9 mouse cellular contexts compared by ENCODE assay signal in the genomic region with DNA sequence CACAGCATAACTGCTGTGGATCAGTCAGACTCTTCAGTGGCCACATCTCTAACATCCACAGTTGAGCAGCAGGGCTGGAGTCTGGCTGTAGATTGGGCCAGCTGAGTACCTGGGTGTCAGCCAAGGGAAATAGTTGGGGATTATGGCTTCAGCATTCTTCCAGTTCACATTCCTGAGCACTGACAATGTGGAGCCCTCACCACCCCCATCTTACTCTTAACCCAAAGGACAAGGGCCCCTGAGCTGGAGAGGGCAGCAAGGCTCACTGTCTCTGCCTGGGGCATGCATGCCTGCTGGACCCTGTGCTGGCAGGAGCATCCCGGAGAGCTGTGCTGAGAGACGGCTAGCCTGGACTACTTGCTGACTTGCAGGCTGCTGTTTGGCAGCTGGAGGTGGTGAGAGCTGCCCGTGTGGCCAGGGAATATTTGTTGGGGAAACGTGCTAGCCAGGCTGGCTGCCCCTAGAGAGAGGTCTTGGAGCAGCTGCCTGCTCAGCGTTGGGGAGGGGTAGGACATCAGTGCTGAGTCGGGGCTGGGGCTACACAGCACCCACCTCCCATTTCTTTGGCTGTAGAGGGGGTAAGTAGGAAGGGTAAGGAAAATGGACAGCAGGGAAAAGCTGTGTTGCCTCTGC. TPM values are rescaled to one million over a fixed set of nuclear protein-coding genes. Genes with fewer than 3 reads are reported as not detected.
A peak's percentile ranks its signal among the peaks of the same experiment; 100 is the strongest.
DNase-seq lines count a peak whose midpoint lies in the region; ATAC-seq and TF ChIP-seq lines count a peak whose summit lies in the region.
"Had no signal": no experiment of that assay in that cellular context is flagged by ENCODE, and none has a peak within 500 bp of the region (broad histone marks: within the 10 kb centered on the region; RNA-seq: fewer than 3 reads in every experiment).

No protein-coding gene starts in this region.

- peak; percentile 97 for DNase-seq in 3T3-L1 (ENCODE audit: low read depth, low spot score)
- no peak for DNase-seq in G1E (ENCODE audit: low spot score)
- peak; percentile 58 for DNase-seq in heart, postnatal 0 days (ENCODE audit: low spot score)
- DNase-seq in limb, embryonic 14.5 days (ENCODE audit: low spot score): peak; percentile 80
- no peak for DNase-seq in right cerebral cortex, postnatal 10 days (ENCODE audit: low spot score in 2 of 2)
- no peak for DNase-seq in right cerebral cortex, postnatal 14 days
- DNase-seq: left cerebral cortex, postnatal 4 days; thymus, adult 18-20 months had no signal

- H3K9me3 ChIP-seq in G1E (replicated peaks): no peaks in the 10 kb centered on the region
- H3K9me3 ChIP-seq in heart, postnatal 0 days (replicated peaks; ENCODE audit: control insufficient read depth, low read length): no peaks in the 10 kb centered on the region
- no peaks in the 10 kb centered on the region for H3K9me3 ChIP-seq in limb, embryonic 14.5 days (ENCODE audit: control insufficient read depth, low read length)
- no peaks in the 10 kb centered on the region for H3K9me3 ChIP-seq in midbrain, embryonic 16.5 days (replicated peaks; ENCODE audit: control insufficient read depth, low read length, poor library complexity, severe bottlenecking)

- peaks cover 98% of the 10 kb centered on the region for H3K36me3 ChIP-seq in G1E (replicated peaks)
- H3K36me3 ChIP-seq in heart, postnatal 0 days (replicated peaks; ENCODE audit: control insufficient read depth, insufficient read depth, low read length): peaks cover 62% of the 10 kb centered on the region
- H3K36me3 ChIP-seq in limb, embryonic 14.5 days (ENCODE audit: control insufficient read depth, insufficient read depth, low read length): peaks cover 85% of the 10 kb centered on the region
- H3K36me3 ChIP-seq in midbrain, embryonic 16.5 days (ENCODE audit: control insufficient read depth, insufficient read depth, low read length): peaks cover 42% of the 10 kb centered on the region

- WGBS in heart, postnatal 0 days: 28% methylated on average over 6 of the region's 6 CpGs
- 78% methylated on average over 6 of the region's 6 CpGs for WGBS in limb, embryonic 14.5 days
- WGBS in midbrain, embryonic 16.5 days: 91% methylated on average over 6 of the region's 6 CpGs

- H3K9ac ChIP-seq in heart, postnatal 0 days (replicated peaks; ENCODE audit: low read depth, low read length): no peak overlapping the region
- H3K9ac ChIP-seq in limb, embryonic 14.5 days (ENCODE audit: low read depth, low read length, severe bottlenecking): no peak overlapping the region
- H3K9ac ChIP-seq in midbrain, embryonic 16.5 days (ENCODE audit: low read depth, low read length): no peak overlapping the region

- TF ChIP-seq CTCF in G1E (IDR thresholded peaks at IDR 0.05; ENCODE audit: low read depth, low read length): no peak
- TF ChIP-seq CTCF in heart, postnatal 0 days (IDR thresholded peaks at IDR 0.05; ENCODE audit: low read depth): no peak

- H3K27me3 ChIP-seq in G1E (ENCODE audit: insufficient read depth, low read length): no peaks in the 10 kb centered on the region
- no peaks in the 10 kb centered on the region for H3K27me3 ChIP-seq in heart, postnatal 0 days (ENCODE audit: control insufficient read depth, insufficient read depth, low read length)
- H3K27me3 ChIP-seq in limb, embryonic 14.5 days (ENCODE audit: control insufficient read depth, insufficient read depth, low read length): no peaks in the 10 kb centered on the region
- H3K27me3 ChIP-seq in midbrain, embryonic 16.5 days (ENCODE audit: control insufficient read depth, insufficient read depth, low read depth, low read length): no peaks in the 10 kb centered on the region

- H3K27ac ChIP-seq in heart, postnatal 0 days (ENCODE audit: low read depth): peak overlapping the region; percentile 72
- H3K27ac ChIP-seq in limb, embryonic 14.5 days (replicated peaks; ENCODE audit: low read depth, low read length): peak overlapping the region; percentile 33; the same call in 1 of the 2 replicates
- H3K27ac ChIP-seq in midbrain, embryonic 16.5 days (ENCODE audit: low read length): no peak overlapping the region

- no peak for TF ChIP-seq EP300 in heart, postnatal 0 days (IDR thresholded peaks at IDR 0.05; ENCODE audit: low read depth)

- no peak overlapping the region for H3K4me2 ChIP-seq in heart, postnatal 0 days (ENCODE audit: low read depth, low read length)
- no peak overlapping the region for H3K4me2 ChIP-seq in limb, embryonic 14.5 days (replicated peaks; ENCODE audit: low read depth, low read length, severe bottlenecking)
- no peak overlapping the region for H3K4me2 ChIP-seq in midbrain, embryonic 16.5 days (ENCODE audit: low read length)

- no peak for ATAC-seq in G1E (ENCODE audit: extremely low read depth, insufficient number of reproducible peaks, low FRiP score, poor library complexity, severe bottlenecking)
- ATAC-seq in heart, postnatal 0 days (ENCODE audit: insufficient read depth, low read depth): peak; percentile 52
- peak; percentile 32 for ATAC-seq in limb, embryonic 14.5 days (ENCODE audit: low FRiP score, low read depth)
- ATAC-seq in midbrain, embryonic 16.5 days: no peak

- no peak for TF ChIP-seq POLR2A in limb, embryonic 14.5 days (IDR thresholded peaks at IDR 0.05; ENCODE audit: borderline replicate concordance, extremely low read depth, insufficient read depth, insufficient read length)

- peaks cover 61% of the 10 kb centered on the region for H3K4me1 ChIP-seq in G1E (ENCODE audit: insufficient read depth, low read depth, low read length)
- H3K4me1 ChIP-seq in heart, postnatal 0 days (ENCODE audit: control insufficient read depth, insufficient read depth): peaks cover 12% of the 10 kb centered on the region
- no peaks in the 10 kb centered on the region for H3K4me1 ChIP-seq in limb, embryonic 14.5 days (ENCODE audit: control insufficient read depth, insufficient read depth, low read length)
- no peaks in the 10 kb centered on the region for H3K4me1 ChIP-seq in midbrain, embryonic 16.5 days (ENCODE audit: control insufficient read depth, insufficient read depth, low read length)

- peak overlapping the region; percentile 5; the same call in 1 of the 2 replicates for H3K4me3 ChIP-seq in G1E (ENCODE audit: low read depth, low read length)
- H3K4me3 ChIP-seq in heart, postnatal 0 days (ENCODE audit: low read depth, low read length): no peak overlapping the region
- no peak overlapping the region for H3K4me3 ChIP-seq in limb, embryonic 14.5 days (replicated peaks; ENCODE audit: low read length)
- H3K4me3 ChIP-seq in midbrain, embryonic 16.5 days (ENCODE audit: low read depth, low read length): no peak overlapping the region

RNA-seq across cellular contexts. Expression of a gene that starts 8.2 kb away (rescaled TPM):
- total RNA-seq in G1E (2014; fragmentation: Nextera tagmentation): 109 and 141 TPM in 2 replicates
- total RNA-seq in G1E (2017): 280 and 333 TPM in 2 replicates
- polyA plus RNA-seq in G1E (2012): 151 and 165 TPM in 2 replicates
- total RNA-seq in heart, postnatal 0 days (2014; rRNA removed; ENCODE audit: low replicate concordance): 172 and 264 TPM in 2 replicates
- 296 and 300 TPM in 2 replicates for polyA plus RNA-seq in heart, postnatal 0 days (2015; fragmentation: Nextera tagmentation; extraction: Ambion mirVana)
- 158 and 203 TPM in 2 replicates for polyA plus RNA-seq in limb, embryonic 14.5 days (2012; rRNA removed)
- 287 and 305 TPM in 2 replicates for polyA plus RNA-seq in limb, embryonic 14.5 days (2014; fragmentation: Nextera tagmentation; extraction: Ambion mirVana)
- 226 and 247 TPM in 2 replicates for polyA plus RNA-seq in midbrain, embryonic 16.5 days (2015; fragmentation: Nextera tagmentation; extraction: Ambion mirVana)

RNA-seq across cellular contexts. Expression of a gene that starts 8.3 kb away (rescaled TPM):
- total RNA-seq in G1E (2014; fragmentation: Nextera tagmentation) (23.6 and 24.9 TPM in 2 replicates), G1E (2017) (8.6 and 12.7 TPM in 2 replicates)
- polyA plus RNA-seq in G1E (2012): 12.1 and 13.6 TPM in 2 replicates
- total RNA-seq in heart, postnatal 0 days (2014; rRNA removed; ENCODE audit: low replicate concordance): 67.0 and 105 TPM in 2 replicates
- 37.9 and 40.8 TPM in 2 replicates for polyA plus RNA-seq in heart, postnatal 0 days (2015; fragmentation: Nextera tagmentation; extraction: Ambion mirVana)
- 143 and 172 TPM in 2 replicates for polyA plus RNA-seq in limb, embryonic 14.5 days (2012; rRNA removed)
- polyA plus RNA-seq in limb, embryonic 14.5 days (2014; fragmentation: Nextera tagmentation; extraction: Ambion mirVana): 63.3 and 74.3 TPM in 2 replicates
- 30.4 and 35.0 TPM in 2 replicates for polyA plus RNA-seq in midbrain, embryonic 16.5 days (2015; fragmentation: Nextera tagmentation; extraction: Ambion mirVana)

RNA-seq across cellular contexts. Expression of a gene that starts 20.2 kb away (rescaled TPM):
- total RNA-seq in G1E (2014; fragmentation: Nextera tagmentation): 79.8 and 99.2 TPM in 2 replicates
- 23.5 and 25.4 TPM in 2 replicates for total RNA-seq in G1E (2017)
- 135 and 138 TPM in 2 replicates for polyA plus RNA-seq in G1E (2012)
- 2.5 and 21.3 TPM in 2 replicates for total RNA-seq in heart, postnatal 0 days (2014; rRNA removed; ENCODE audit: low replicate concordance)
- 3.1 and 3.2 TPM in 2 replicates for polyA plus RNA-seq in heart, postnatal 0 days (2015; fragmentation: Nextera tagmentation; extraction: Ambion mirVana)
- polyA plus RNA-seq in limb, embryonic 14.5 days (2012; rRNA removed): 13.7 and 14.1 TPM in 2 replicates
- polyA plus RNA-seq in limb, embryonic 14.5 days (2014; fragmentation: Nextera tagmentation; extraction: Ambion mirVana): 10.6 and 10.7 TPM in 2 replicates
- polyA plus RNA-seq in midbrain, embryonic 16.5 days (2015; fragmentation: Nextera tagmentation; extraction: Ambion mirVana): 2.1 and 2.8 TPM in 2 replicates

RNA-seq across cellular contexts. Expression of a gene that starts 26.5 kb away (rescaled TPM):
- total RNA-seq in G1E (2014; fragmentation: Nextera tagmentation): 1.8 TPM in 1 of 2 replicates, not detected in the other
- 3.4 and 4.4 TPM in 2 replicates for total RNA-seq in G1E (2017)
- 2.3 and 3.7 TPM in 2 replicates for polyA plus RNA-seq in G1E (2012)
- total RNA-seq in heart, postnatal 0 days (2014; rRNA removed; ENCODE audit: low replicate concordance): 50.0 and 62.0 TPM in 2 replicates
- 29.4 and 32.6 TPM in 2 replicates for polyA plus RNA-seq in heart, postnatal 0 days (2015; fragmentation: Nextera tagmentation; extraction: Ambion mirVana)
- polyA plus RNA-seq in limb, embryonic 14.5 days (2012; rRNA removed): 24.9 and 28.1 TPM in 2 replicates
- polyA plus RNA-seq in limb, embryonic 14.5 days (2014; fragmentation: Nextera tagmentation; extraction: Ambion mirVana): 18.5 and 26.5 TPM in 2 replicates
- 0.42 and 0.64 TPM in 2 replicates for polyA plus RNA-seq in midbrain, embryonic 16.5 days (2015; fragmentation: Nextera tagmentation; extraction: Ambion mirVana)
- total RNA-seq: left cerebral cortex, postnatal 4 days had no signal

RNA-seq across cellular contexts. Expression of a gene that starts 56.0 kb away (rescaled TPM):
- total RNA-seq in G1E (2014; fragmentation: Nextera tagmentation) (not detected in 2 replicates), G1E (2017) (under 0.01 TPM in 1 of 2 replicates, not detected in the other)
- polyA plus RNA-seq in G1E (2012): not detected in 2 replicates
- 2,256 and 2,313 TPM in 2 replicates for total RNA-seq in heart, postnatal 0 days (2014; rRNA removed; ENCODE audit: low replicate concordance)
- 1,065 and 1,207 TPM in 2 replicates for polyA plus RNA-seq in heart, postnatal 0 days (2015; fragmentation: Nextera tagmentation; extraction: Ambion mirVana)
- 0.27 and 0.29 TPM in 2 replicates for polyA plus RNA-seq in limb, embryonic 14.5 days (2012; rRNA removed)
- polyA plus RNA-seq in limb, embryonic 14.5 days (2014; fragmentation: Nextera tagmentation; extraction: Ambion mirVana): 0.07 and 0.12 TPM in 2 replicates
- 0.04 TPM in 1 of 2 replicates, not detected in the other for polyA plus RNA-seq in midbrain, embryonic 16.5 days (2015; fragmentation: Nextera tagmentation; extraction: Ambion mirVana)
- total RNA-seq: left cerebral cortex, postnatal 4 days had no signal

Comparison
In these comparisons a context has a peak if more than half of its experiments do, and no peak if none do; other contexts are left out.
1. DNase-seq: peak in 3T3-L1 (single experiment), heart, postnatal 0 days (single experiment) and limb, embryonic 14.5 days (single experiment); none in G1E (single experiment), right cerebral cortex, postnatal 10 days (0 of 2) and right cerebral cortex, postnatal 14 days (single experiment).
2. ATAC-seq: peak in heart, postnatal 0 days (single experiment) and limb, embryonic 14.5 days (single experiment); none in G1E (single experiment) and midbrain, embryonic 16.5 days (single experiment).